Mouse (Mus musculus) induced T-regulatory cell, adult 2 months (primary cell): ENCODE measurements around the gene Kcnip2.
"Not testable (repeated sequence)": the region's sequence is repeated elsewhere in the genome, so short reads cannot be mapped to it uniquely, and the experiment has no call there.

Experiments used
- DNase-seq: peaks from one replicate; pipeline ENCODE4 v3.0.0-alpha.2; 2012; ENCODE audit warnings: low read depth

Kcnip2 gene

DNA sequence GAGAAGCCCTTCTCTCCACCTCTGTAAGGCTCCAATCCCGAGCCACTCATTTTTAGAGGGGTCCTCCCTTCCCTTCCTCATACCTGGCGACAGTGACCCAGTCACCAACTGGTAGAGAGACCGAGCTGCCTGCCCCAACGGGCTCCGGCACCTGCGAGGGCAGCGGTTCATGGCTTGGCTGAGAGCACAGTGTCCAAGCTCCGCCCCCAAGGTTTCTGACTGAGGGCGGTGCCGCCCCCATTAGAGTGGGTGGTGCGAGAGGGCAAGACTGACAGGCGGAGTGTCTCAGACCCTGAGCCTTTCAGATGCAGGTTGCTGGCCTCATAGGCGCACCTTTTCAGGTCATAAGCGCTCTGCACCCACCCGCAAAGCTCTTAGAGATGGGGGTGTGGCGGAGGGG lies 3.7 kb downstream of the Kcnip2 start:
- DNase-seq: peak; percentile 81

DNA sequence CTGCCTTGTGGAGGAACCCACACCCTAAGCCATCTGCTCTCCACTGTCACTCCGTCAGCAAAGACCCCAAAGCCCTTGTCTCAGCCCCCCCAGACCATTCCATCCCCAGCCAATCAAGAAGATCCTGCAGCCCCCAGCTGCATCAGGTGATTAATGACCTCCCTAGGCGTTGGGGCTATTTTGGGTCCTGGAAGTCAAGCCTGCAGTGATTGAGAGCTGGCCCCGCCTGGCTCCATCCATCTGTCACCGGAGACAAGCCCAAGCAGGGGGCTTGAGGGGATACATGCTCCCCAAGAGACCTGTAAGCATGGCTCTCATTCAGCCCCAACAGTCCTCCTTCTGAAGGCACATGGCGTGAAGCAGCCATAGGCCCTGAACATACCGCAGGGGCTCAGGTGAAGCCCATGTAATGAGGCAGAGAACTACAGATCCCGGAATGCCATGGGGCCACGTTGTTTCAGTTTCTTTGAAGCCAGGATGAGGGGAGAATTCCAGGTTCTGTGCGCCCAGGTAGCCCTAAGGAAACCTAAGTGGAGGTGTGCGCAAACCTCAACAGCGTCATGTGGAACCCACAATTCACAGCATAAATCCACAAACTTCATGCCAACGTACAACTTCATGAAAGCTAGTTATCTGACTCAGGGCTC lies 4.7 kb downstream of the Kcnip2 start:
- no peak for DNase-seq

DNA sequence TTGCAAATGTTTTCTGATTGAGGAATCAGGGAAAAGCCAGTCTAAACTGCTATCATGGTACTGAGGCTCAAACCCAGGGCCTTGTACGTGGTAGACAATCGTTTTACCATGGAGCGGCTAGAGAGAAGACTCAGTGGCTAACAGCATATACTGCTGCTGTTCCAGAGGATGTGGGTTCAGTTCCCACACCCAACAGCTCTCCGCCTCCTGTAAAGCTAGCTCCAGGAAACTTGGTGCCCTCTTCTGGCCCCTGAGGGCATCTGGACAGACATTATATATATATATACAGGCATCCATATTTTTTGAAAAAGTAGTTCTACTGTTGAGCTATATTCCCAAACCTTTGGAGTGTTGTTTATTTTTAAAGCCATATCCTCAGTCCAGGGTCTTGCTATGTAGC lies 8.1 kb downstream of the Kcnip2 start:
- DNase-seq: peak; percentile 59

DNA sequence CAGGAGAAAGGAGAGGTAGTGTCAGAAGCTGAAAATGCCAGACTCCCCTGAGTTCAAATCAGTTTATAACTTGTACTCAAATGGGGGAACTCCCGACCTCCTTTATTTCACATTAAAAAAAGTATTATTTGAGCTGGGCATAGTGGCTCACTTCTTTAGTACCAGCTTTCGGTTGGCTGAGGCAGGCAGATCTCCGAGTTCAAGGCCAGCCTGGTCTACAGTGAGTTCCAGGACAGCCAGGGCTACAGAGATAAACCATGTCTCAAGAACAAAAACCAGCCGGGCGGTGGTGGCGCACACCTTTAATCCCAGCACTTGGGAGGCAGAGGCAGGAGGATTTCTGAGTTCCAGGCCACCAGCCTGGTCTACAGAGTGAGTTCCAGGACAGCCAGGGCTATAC lies 10.0 kb downstream of the Kcnip2 start:
- not testable (repeated sequence) for DNase-seq

DNA sequence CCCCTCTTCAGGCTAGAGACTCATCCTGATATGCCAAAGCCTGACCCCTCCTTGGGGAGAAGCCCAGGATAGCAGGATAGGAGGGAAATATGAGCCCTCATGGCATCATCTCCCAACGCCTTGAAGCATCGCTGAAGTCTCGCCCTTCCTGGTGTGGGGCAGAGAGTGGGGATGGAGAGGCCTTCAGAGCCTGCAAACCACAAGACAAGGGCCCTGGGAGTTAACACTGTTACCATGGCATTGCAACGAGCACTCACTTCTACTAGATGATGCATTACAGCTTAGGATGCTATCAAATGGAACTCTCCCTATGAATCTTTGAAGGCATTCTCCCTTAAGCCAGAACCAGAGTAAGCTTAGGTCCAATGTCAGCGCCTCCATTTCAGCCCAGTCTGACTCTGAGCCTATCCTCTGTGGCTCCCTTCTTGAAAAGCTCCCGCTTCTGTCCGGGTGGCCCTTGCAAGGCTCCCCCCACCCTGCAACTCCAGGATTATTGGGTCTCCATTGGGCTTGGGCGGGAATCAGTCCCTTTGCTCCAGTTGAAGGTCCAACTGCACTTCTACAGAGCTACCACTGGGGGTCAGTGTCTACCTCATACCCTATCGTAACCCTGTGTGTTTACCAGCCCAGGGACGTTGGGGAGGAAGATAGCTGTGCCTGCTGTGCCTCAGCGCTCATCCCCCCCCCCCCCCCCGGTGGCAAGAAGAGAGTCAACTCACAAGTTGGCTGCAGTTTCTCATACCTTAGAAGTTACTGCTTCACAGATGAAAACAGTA lies 11.1 kb downstream of the Kcnip2 start:
- DNase-seq: peak; percentile 83

DNA sequence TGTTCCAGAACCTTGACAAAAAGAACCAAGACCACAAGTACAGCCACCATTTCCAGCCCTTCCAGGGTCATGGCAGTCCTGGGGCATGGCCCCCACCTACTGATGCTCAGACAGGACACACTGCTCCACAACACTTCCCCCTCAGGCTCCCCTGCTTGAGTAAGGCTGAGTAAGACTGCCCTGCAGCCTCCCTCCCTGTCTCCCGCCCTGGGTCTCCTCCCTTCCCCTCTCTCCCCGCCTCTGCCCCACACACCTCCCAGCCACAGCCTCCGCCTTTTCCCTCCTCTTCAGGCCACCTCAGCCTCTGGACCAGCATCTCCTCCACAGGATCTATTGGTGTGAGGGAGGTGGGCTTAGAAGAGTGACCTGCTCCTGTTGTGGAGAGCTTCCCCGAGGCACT lies 12.5 kb downstream of the Kcnip2 start:
- no peak for DNase-seq

DNA sequence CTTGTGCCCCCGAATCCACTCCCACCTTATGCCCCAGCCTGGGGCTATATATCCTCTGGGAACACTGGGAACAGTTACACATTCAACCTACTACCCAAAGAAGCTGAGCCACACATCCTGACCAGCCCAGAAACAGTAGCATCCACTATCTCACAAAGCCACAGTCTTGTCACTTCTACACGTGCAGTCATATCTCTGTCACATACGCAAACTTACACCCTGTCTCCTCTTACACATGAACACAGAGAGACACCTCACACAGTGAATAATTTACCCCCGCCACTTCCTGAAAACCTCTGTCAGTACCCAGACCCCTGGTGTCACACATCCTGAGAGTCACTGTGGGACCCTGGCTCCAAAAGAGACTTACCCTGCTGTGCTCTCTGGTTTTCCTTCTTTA lies 13.2 kb downstream of the Kcnip2 start:
- DNase-seq: no peak

DNA sequence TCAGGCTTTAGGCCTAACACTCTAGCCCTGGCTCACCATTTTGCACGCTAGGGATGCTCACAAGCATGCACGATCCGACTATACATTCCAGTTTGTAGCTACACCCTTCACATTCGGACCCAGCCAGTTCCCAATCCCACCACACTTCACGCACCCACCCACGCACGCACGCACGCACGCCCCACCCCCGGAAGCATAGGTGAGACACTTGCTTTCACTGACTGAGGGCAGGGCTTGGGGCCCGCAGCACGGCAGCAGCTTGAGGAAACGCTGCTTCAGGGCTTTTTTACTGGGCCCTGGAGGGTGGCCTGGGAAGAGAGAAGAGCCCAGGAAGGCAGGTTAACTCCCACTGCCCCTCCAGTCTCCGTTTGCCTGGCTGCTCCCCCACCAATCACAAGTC lies 19.0 kb downstream of the Kcnip2 start:
- DNase-seq: peak; percentile 83

DNA sequence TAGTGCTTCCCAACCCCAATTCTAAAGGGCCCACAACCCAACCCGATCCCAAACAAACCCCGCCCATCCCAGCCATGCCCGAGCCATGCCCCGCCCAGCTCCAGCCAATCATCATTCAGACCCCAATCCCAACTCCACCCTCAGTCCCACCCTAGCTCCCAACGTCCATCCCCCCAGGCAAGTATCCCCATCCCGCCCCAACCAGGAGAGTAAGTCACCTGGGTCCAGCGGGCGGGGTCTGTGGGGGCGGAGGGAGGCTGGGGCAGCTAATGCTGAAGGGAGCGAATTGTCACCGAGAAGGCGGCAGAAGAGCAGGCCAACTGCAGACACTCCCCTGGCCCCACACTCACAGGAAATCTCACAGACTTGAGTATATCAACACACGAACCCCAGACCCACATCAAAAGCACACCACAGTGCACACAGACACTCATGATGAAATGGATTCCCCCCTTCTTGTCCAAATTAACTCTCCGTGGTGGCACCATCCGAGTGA lies 19.8 kb downstream of the Kcnip2 start:
- peak; percentile 88 for DNase-seq

DNA sequence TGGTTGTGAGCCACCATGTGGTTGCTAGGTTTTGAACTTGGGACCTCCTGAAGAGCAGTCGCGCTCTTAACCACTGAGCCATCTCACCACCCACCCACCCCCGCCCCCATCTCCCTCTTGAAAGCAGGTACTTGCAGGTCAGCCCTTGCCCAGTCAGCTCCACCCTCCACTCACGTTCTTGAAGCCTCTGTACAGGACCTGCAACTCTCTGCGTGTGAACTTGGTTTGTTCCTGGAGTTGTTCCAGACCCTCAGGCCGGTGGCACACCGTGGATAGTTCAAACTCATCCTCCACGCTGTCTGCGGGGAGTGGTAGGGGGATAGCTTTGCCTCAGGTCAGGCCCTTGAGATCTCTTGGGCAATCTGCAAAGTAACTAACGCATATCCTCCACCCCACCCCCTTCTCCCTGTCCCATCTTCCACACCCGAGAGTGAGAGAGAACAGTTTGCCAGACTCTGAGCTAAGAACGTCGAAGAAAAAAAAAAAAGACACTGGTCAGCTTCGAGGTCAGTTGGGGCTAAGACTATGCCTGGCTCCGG lies 20.4 kb downstream of the Kcnip2 start:
- peak; percentile 42 for DNase-seq

DNA sequence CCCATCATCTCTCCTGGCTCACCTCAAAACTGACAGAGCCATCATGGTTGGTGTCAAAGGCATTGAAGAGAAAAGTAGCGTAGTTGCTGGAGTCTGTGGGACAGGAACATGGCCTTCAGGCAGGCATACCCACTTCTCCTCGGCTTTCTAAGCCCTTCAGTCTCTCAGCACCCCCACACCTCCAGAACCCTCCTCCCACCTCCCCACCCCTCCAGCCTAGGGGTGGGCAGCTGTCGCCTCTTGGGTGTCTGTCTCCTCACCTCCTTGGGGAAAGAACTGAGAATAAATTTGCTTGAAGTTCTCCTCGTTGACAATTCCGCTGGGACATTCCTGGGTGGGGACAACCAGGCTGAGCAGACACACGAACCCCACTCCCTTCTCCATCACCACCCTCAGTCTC lies 21.1 kb downstream of the Kcnip2 start:
- no peak for DNase-seq

DNA sequence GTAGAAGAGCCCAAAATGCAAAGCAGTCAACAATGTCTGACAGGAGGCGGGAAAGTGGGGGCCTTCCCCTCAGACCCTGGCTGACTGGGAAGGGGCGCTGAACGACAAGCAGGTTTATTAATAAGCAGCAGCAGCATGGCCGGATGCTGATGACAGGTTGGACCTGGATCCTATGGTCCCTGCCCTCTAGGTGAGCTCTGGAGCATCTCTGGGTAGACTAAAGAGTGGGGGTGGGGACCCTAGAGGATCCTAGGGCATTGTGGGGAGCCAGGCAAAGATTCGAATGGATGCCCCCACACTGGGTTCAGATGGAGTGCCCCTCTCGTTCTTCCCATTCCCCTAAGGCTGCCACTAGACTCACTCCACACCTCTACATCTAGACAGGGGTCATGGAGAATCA lies 23.5 kb downstream of the Kcnip2 start:
- no peak for DNase-seq

DNA sequence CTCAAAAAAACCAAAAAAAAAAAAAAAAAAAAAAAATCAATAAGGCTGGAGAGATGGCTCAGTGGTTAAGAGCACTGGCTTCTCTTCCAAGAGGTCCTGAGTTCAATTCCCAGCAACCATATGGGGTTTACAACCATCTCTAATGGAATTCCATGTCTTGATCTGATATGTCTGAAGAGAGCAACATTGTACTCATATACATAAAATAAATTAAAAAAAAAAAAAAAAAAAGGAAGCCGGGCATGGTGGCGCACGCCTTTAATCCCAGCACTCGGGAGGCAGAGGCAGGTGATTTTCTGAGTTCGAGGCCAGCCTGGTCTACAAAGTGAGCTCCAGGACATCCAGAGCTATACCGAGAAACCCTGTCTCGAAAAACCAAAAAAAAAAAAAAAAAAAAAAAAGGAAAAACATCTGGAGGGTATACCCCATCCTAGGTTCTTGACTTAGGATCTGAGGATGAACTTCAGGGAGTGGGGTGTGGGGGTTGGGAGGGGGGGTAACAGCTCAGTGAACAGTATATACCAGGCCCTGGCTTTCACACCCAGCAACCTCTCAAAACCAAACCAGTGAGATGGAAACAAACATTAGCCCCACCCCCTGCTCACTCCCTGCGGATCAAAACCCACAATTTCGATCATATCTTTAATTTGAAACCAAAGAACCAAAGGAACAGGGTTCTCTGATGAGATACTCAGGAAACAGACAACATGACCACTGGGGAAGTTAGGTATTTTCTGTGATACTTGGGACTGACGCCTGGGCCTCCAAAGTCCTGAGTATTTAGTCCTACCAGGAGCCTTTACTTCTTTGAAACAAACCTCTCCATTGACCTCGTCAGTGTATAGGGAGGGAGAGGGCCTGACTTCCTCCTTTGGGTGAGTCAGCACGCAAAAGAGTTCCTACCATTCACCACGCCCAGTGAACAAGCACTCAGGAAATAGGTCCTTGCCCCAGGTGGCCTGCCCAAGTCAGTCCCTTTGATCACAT lies 25.7 kb downstream of the Kcnip2 start:
- peak; percentile 77 for DNase-seq

DNA sequence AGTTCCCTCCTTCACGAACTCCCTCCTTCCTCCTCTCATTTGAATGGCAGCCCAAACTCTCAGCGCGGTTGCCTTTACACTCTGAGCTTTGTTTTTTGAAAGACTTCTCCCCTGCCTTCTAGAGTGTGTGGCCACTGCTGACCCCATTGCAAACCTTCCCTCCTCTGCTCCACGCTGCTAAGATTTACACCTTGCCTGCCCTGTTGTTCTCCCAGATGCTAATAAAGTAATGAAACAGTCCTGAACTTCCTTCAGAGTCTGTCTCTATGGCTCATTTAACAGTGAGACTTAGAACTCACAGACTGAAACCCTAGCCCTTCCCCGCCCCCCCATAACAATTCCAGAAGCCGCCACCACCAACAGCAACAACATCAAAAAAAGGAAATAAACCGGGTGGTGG lies 26.5 kb downstream of the Kcnip2 start:
- no peak for DNase-seq

DNA sequence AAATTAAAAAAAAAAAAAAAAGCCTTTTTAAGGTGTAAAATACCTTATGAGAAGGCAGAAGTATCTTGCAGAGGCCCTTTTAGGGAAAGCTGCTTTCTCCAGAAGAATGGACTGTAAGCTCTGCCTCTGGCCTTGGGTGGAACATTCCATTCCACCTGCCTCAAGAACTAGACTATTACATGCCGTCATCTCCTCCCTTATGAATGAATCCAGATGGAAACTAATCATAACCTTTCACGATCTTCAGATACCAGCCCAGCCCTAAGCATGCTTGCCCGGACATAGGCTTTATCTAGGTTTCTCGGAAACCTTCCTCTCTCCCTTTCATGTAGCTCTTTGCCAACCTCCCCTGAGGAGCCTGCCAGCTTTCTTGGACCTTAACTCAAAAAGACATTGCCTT lies 27.5 kb downstream of the Kcnip2 start:
- no peak for DNase-seq

DNA sequence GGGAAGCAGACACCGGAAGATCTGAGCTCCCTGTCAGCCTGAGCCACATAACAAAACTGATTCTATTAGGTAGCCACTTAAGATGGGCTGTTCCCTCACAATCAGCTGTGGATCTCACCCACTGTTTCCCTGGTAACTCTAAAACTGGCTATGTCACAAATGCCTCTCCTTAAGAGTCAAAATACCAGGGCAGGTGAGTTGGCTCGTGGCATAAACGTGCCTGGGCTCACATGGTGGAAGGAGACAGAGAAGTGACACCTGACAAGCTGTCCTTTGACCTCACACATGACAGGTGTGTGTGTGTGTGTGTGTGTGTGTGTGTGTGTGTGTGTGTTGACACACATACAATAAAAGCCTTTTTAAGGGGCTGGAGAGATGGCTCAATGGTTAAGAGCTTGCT lies 28.4 kb downstream of the Kcnip2 start:
- DNase-seq: no peak

DNA sequence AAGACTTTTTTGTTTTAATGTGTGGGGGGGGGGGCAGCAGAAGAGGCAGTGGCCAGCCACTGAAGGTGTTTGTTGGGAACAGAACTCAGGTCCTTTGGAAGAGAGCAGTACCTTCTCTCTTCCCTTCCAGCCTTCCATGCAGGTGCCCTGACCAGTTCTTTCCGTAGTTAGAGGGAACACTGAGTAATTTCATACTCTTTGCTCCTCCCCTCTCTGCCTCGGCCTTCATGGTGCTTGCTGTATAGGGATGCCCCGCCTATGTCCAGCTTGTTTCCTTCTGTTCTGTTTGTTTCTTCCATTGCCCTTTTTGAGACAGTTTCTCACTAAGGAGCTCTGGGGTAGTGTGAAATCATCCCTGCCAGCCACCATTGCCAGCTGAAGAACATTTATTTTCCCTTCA lies 30.4 kb downstream of the Kcnip2 start:
- DNase-seq: no peak

DNA sequence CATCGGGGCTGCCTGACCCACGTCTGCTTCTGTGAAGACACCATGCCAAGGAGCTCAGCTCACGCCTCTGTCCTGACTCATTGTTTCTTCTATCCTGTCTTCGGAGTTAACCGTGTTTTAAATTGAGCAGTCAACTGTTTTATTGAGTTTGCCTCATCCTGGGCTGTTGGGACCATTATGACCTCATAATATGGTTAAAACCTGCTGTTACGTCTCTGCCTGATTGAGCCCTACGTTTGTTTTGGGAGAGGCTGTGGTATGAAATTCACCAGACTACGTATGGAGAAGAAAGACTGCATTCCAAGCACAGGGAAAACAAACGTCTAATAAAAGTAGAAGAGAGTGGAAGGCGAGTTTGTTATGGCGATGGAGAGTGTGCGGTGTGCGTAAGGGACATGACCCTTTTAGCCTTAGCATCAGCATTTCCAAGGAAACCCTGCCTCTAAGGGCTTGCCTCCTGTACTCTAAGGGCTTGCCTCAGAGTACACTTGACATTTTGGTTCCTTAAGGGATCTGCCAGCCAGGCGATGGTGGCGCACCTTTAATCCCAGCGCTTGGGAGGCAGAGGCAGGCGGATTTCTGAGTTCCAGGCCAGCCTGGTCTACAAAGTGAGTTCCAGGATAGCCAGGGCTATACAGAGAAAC lies 31.8 kb downstream of the Kcnip2 start:
- no peak for DNase-seq

DNA sequence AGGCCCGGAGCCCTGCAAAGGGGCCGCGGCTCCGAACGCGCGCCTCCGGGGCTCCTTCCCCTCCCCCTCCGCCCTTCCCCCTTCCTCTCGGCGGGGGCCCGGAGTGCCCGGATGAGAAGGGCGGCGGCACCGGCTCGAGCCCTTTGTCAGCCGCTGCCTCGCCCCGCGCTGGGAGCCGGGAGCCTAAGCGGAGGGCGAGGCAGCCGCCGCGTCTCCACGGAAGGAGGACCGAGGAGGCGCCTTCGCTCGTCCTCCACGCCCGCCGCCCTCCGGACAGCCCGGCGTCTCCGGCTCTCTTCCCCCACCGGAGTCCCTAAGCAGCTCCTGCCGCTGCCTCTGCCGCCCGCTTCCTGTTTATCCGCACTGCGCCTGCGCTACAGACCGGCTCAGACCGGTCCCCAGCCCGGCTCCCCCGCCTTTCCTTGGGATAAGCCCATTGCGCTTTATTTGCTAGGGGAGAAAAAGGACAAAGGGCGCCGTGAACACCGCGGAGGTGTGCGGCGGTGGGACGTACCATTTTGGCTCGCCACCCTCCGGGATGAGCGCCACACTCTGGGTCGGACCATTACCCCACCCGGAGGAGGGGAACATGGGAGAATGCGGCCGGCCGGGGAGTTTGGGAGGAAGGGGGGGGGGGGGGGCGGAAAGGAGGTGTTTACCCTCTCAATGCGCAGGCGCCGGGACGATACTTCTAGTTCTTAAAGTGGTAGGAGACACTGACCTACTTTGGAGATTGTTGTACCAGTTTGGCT lies 32.5 kb downstream of the Kcnip2 start, which contains the start of gene Mgea5:
TSS of gene Mgea5 (minus strand) at position 657 of the 752 bp plus-strand sequence.
- peak; percentile 99 for DNase-seq

DNA sequence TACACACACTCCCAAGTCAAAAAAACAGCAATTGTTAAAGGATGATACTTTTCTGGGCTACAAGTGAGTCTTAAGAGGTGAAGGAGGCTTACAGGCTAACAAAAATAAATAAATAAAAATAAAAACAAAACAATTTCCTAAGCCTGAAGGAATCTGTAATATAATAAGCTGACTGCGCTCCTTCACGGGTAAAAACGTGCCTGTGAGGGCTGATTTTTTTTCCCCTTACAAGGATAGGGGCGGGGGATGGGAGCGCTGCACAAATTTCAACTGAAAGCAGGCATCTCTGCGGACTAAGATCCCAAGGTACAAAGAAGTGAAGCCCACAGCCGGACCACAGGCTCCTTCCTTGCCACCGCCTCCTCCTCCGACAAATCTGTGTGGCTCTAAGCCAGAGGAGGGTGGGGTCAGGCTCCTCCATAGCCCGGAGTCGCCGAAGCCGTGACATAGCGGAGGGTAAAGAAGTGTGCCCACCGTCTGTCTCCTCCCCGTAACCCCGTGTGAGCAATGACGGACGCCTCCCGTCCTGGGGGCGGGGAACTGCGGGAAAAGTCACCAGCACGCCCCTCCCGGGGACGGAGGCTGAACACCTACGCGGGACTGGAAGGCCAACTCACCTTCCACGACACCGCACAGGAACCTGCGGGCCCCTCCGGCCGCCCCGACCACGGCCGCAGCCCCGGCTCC lies 33.4 kb downstream of the Kcnip2 start:
- DNase-seq: peak; percentile 80
